Mouse (Mus musculus) bone marrow macrophage, adult 2 months (primary cell): Measurements from ENCODE around the gene Ufm1. TPM values are rescaled to one million over a fixed set of nuclear protein-coding genes. Genes with fewer than 3 reads are reported as not detected.

Source experiments
- H3K27ac ChIP-seq: 2 replicates; pipeline ENCODE4 v1.5.1; 2012; ENCODE audit warnings: low read depth, low read length; ENCODE audit not compliant: insufficient read depth
- H3K4me1 ChIP-seq: 2 replicates; pipeline ENCODE4 v1.6.1; 2012; ENCODE audit warnings: low read length; ENCODE audit not compliant: control insufficient read depth, insufficient read depth
- H3K4me3 ChIP-seq: 2 replicates; pipeline ENCODE4 v1.5.1; 2012; ENCODE audit warnings: mild to moderate bottlenecking, low read length, moderate library complexity; ENCODE audit not compliant: insufficient read depth
- CTCF ChIP-seq: IDR thresholded peaks from 2 replicates; pipeline ENCODE4 v1.5.1; 2012; ENCODE audit warnings: low read depth, mild to moderate bottlenecking, low read length, moderate library complexity
- POLR2A ChIP-seq: IDR thresholded peaks from 2 replicates; pipeline ENCODE4 v1.6.1; 2012; ENCODE audit warnings: mild to moderate bottlenecking, low read depth, low read length, borderline replicate concordance
- polyA plus RNA-seq: library from polyadenylated mRNA; stranded (reverse); fragments of >200 nt; gene quantifications from 2 replicates; pipeline ENCODE4 v1.2.4, GENCODE M21; 2012; ENCODE audit not compliant: missing spikeins, insufficient read depth, insufficient read length

Ufm1 gene
- 40.9 and 49.6 TPM in 2 replicates for polyA plus RNA-seq

GRCm38 (mm10) chr3:53863383-53864220 is at the start of gene Ufm1:
Gene Ufm1 (minus strand): TSS chr3:53863830.
- Histone ChIP-seq H3K4me1 (peaks cover 2% of the 10 kb centered on the region; the same call in 1 of the 2 replicates), H3K27ac (peak within 1 kb of the TSS; percentile 63), H3K4me3 (peak within 1 kb of the TSS; percentile 75)
- TF ChIP-seq POLR2A: no peak
- TF ChIP-seq CTCF: no peak

DNA sequence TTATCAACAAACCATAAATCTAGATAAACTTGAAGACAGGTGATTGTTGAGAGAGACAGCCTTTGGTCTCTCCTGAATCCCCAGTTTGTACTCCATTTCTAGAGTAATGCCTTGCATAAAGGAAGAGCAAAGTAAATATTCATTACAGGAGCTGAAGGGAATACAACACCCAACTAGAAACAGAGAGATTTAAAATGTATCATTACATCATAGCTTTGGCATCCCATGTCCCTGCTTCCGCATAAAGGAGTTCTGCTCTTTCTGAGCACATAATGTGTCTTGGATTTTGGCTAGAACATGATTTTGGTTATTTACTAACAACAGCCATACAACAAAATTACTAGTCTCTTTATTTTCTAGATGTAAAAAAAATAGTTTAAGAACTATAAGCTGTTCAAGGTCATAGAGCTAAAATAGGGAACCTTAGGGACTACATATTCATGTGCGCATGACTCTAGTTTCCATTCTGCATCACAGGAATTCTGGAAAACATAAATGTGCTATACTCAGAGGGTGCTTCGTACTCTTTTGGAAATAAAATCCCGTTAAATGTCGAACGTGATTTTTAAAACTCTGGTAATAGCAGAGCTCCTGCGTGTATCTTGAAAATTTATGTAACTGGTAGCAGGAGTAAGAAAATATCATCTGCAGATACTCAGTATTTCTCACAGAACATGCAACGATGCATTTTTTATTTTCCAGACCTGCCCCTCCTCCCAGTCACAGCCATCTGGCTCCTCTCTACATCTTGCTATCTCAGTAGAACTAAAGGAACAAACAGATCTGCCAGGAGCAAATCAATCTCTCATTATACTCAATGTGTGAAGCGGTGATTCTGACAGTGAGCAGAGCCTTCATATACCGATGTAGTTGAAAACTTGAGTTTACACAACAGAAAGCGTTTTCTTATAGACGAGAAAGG is 27.2 kb upstream of the Ufm1 start:
- no peak overlapping the region for H3K27ac ChIP-seq
- TF ChIP-seq POLR2A (no peak), CTCF (no peak)
- no peak overlapping the region for H3K4me3 ChIP-seq
- H3K4me1 ChIP-seq: no peaks in the 10 kb centered on the region

DNA sequence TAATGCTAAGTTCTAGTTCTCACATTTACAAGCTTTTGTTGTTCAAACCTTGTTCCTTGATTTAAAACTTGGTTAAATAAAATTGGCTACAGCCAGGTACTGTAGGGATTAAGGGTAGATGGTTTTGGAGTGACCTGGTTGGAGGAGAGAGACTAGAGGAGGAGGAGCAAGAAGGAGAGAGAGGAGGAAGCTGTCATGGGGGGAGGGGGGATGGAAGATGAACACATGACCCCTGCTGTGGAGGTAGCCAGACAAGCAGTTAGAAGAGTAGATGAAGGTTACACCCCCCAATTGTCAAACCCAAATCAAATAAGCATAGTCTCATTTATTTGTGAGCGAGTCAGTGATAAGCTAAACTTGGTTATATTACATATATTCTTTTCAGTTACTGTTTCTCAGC is 8.0 kb upstream of the Ufm1 start:
- no peaks in the 10 kb centered on the region for H3K4me1 ChIP-seq
- H3K27ac ChIP-seq: no peak overlapping the region
- TF ChIP-seq POLR2A (no peak), CTCF (no peak)
- H3K4me3 ChIP-seq: no peak overlapping the region

GRCm38 (mm10) chr3:53870482-53870881 is 6.9 kb upstream of the Ufm1 start:
- Histone ChIP-seq H3K4me3 (no peak overlapping the region), H3K4me1 (no peaks in the 10 kb centered on the region), H3K27ac (no peak overlapping the region)
- TF ChIP-seq POLR2A (no peak), CTCF (no peak)

- Histone ChIP-seq H3K27ac (no peak overlapping the region), H3K4me3 (no peak overlapping the region), H3K4me1 (no peaks in the 10 kb centered on the region)
- no peak for TF ChIP-seq POLR2A
- TF ChIP-seq CTCF: no peak
Measured at GRCm38 (mm10) chr3:53869263-53869662, 5.6 kb upstream of the Ufm1 start.

GRCm38 (mm10) chr3:53868212-53868611 is 4.6 kb upstream of the Ufm1 start:
- no peak overlapping the region for H3K4me3 ChIP-seq
- no peak overlapping the region for H3K27ac ChIP-seq
- TF ChIP-seq POLR2A: no peak
- TF ChIP-seq CTCF: no peak
- no peaks in the 10 kb centered on the region for H3K4me1 ChIP-seq

- no peak for TF ChIP-seq POLR2A
- no peak for TF ChIP-seq CTCF
- Histone ChIP-seq H3K4me3 (no peak overlapping the region), H3K27ac (no peak overlapping the region), H3K4me1 (no peaks in the 10 kb centered on the region)
Measured at GRCm38 (mm10) chr3:53854831-53855230, 8.8 kb downstream of the Ufm1 start.

DNA sequence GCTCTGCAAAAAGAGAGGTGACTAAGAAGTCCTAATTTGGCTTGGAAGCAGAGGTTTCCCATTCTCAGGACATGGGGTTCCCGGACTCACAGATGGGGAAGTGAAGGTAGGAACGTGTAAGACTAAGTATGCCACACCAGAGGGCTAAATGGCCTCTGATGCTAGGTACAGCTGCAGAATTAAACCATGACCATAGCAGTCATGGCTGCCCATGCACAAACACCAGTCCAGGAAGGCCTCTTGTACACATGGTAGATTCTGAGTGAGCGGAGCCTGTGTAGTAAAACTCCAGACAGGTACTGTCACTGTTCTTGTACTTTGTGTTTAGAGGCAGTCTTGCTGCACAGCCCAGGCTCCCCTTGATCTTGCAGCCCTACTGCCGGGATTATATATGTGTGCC is 9.4 kb downstream of the Ufm1 start:
- no peak for TF ChIP-seq POLR2A
- no peak overlapping the region for H3K27ac ChIP-seq
- H3K4me3 ChIP-seq: no peak overlapping the region
- H3K4me1 ChIP-seq: no peaks in the 10 kb centered on the region

DNA sequence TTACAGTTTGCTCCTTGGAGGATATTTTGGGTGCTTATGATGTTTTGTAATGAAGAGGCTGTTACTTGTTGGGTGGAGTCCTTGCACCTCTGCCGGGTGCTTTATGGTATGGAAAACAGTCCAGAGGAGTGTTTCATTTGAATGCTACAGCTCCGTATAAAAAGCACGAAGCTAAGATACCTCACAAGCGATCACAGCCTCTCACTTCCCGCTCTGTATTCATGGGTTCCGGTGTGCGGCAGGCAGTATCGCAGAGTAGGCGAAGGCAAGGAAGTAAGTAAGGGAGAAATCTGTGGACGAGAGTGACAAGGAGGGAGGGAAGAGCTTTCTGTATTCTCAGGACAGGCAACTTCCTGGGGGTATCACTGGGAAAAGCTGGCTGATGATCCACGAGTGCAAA is 15.4 kb downstream of the Ufm1 start:
- no peak overlapping the region for H3K27ac ChIP-seq
- H3K4me3 ChIP-seq: no peak overlapping the region
- H3K4me1 ChIP-seq: no peaks in the 10 kb centered on the region
- TF ChIP-seq POLR2A (no peak), CTCF (no peak)

GRCm38 (mm10) chr3:53847726-53848125 is 15.9 kb downstream of the Ufm1 start:
- no peaks in the 10 kb centered on the region for H3K4me1 ChIP-seq
- TF ChIP-seq CTCF (no peak), POLR2A (no peak)
- no peak overlapping the region for H3K4me3 ChIP-seq
- no peak overlapping the region for H3K27ac ChIP-seq
